Comparison of ENCODE assay signal across 8 mouse cellular contexts in genomic region chr19:7020224-7020641, GRCm38 (mm10). TPM values are rescaled to one million over a fixed set of nuclear protein-coding genes. Genes with fewer than 3 reads are reported as not detected.
DNase-seq lines count a peak whose midpoint lies in the region; ATAC-seq lines count a peak whose summit lies in the region.

No protein-coding gene starts in this region.

- intact Hi-C loops in heart, postnatal 25 days (cut with DNase I), result loop anchor here (2.0 to 5.0 kb wide), 3 partner anchors 43 to 531 kb away; partner anchors contain the start of genes Catsperz and Plcb3

- 50% methylated on average over 3 of the region's 3 CpGs for WGBS in intestine, embryonic 14.5 days
- 15% methylated on average over 3 of the region's 3 CpGs for WGBS in liver, embryonic 16.5 days (ENCODE audit: insufficient replicate concordance)

- no peak overlapping the region for H3K4me3 ChIP-seq in intestine, embryonic 14.5 days (ENCODE audit: low read depth, low read length)
- peak overlapping the region; percentile 76; the same call in 1 of the 2 replicates for H3K4me3 ChIP-seq in liver, embryonic 16.5 days (ENCODE audit: low read depth, low read length)

- H3K4me2 ChIP-seq in intestine, embryonic 14.5 days (ENCODE audit: low read length), result no peak overlapping the region
- H3K4me2 ChIP-seq in liver, embryonic 16.5 days (ENCODE audit: low read depth, low read length), result peak overlapping the region; percentile 66

- no peaks in the 10 kb centered on the region for H3K27me3 ChIP-seq in intestine, embryonic 14.5 days (replicated peaks; ENCODE audit: control insufficient read depth, insufficient read depth, low read length)
- no peaks in the 10 kb centered on the region for H3K27me3 ChIP-seq in liver, embryonic 16.5 days (ENCODE audit: control insufficient read depth, insufficient read depth, low read depth, low read length)

- peaks cover 68% of the 10 kb centered on the region for H3K36me3 ChIP-seq in intestine, embryonic 14.5 days (ENCODE audit: control insufficient read depth, insufficient read depth, low read length)
- H3K36me3 ChIP-seq in liver, embryonic 16.5 days (ENCODE audit: control insufficient read depth, insufficient read depth), result peaks cover 38% of the 10 kb centered on the region

- no peak overlapping the region for H3K9ac ChIP-seq in intestine, embryonic 14.5 days (ENCODE audit: low read length)
- no peak overlapping the region for H3K9ac ChIP-seq in liver, embryonic 16.5 days (ENCODE audit: low read depth, low read length)

- no peaks in the 10 kb centered on the region for H3K4me1 ChIP-seq in intestine, embryonic 14.5 days (replicated peaks; ENCODE audit: control insufficient read depth, insufficient read depth, low read length)
- H3K4me1 ChIP-seq in liver, embryonic 16.5 days (ENCODE audit: control insufficient read depth, low read depth, low read length), result peaks cover 18% of the 10 kb centered on the region

- peak; percentile 96 for DNase-seq in heart, adult 11 months
- DNase-seq in heart, postnatal 25 days (ENCODE audit: low spot score), result no peak
- peak; percentile 55 for DNase-seq in adrenal gland, postnatal 25 days
- peak; percentile 66 for DNase-seq in intestine, embryonic 14.5 days (ENCODE audit: low spot score)
- DNase-seq in right cerebral cortex, postnatal 4 days, result no peak

- ATAC-seq in erythroblast, adult 5-6 weeks (replicated peaks; ENCODE audit: low FRiP score, poor library complexity, severe bottlenecking), result peak; percentile 56; the same call in 1 of the 2 replicates
- ATAC-seq in intestine, embryonic 14.5 days (replicated peaks; ENCODE audit: low FRiP score, low TSS enrichment, low read depth), result peak; percentile 70
- ATAC-seq in liver, embryonic 16.5 days (ENCODE audit: low read depth), result no peak
- peak; percentile 60 for ATAC-seq in neutrophil, adult 5-6 weeks (ENCODE audit: extremely low read depth, insufficient number of reproducible peaks, low FRiP score, poor library complexity, severe bottlenecking)

- no peak overlapping the region for H3K27ac ChIP-seq in intestine, embryonic 14.5 days (ENCODE audit: low read depth)
- peak overlapping the region; percentile 90 for H3K27ac ChIP-seq in liver, embryonic 16.5 days (ENCODE audit: low read length)

- H3K9me3 ChIP-seq in intestine, embryonic 14.5 days (ENCODE audit: control insufficient read depth, low read length), result no peaks in the 10 kb centered on the region
- H3K9me3 ChIP-seq in liver, embryonic 16.5 days (replicated peaks; ENCODE audit: control insufficient read depth, low read length), result no peaks in the 10 kb centered on the region

RNA-seq across cellular contexts. Expression of gene Fermt3, which starts 1.0 kb away (rescaled TPM):
- total RNA-seq in heart, postnatal 25 days (2021), result 1 to 10 TPM; 4.4 to 4.7 TPM
- total RNA-seq in adrenal gland, postnatal 25 days (2021), result 4.2 and 4.4 TPM in 2 replicates
- 20.8 and 28.6 TPM in 2 replicates for total RNA-seq in erythroblast, adult 5-6 weeks (2015; ENCODE audit: low replicate concordance)
- total RNA-seq in erythroblast, adult 5-6 weeks (2017; ENCODE audit: low replicate concordance), result 49.0 and 56.3 TPM in 2 replicates
- polyA plus RNA-seq in intestine, embryonic 14.5 days (2014; fragmentation: Nextera tagmentation; extraction: Ambion mirVana), result 7.0 and 7.3 TPM in 2 replicates
- 103 and 105 TPM in 2 replicates for polyA plus RNA-seq in liver, embryonic 16.5 days (2015; fragmentation: Nextera tagmentation; extraction: Ambion mirVana)
- total RNA-seq in neutrophil, adult 5-6 weeks (2017), result 211 and 225 TPM in 2 replicates

RNA-seq across cellular contexts. Expression of gene Stip1, which starts 19.5 kb away (rescaled TPM):
- total RNA-seq in heart, postnatal 25 days (2021), result 100 to 1,000 TPM; 110 to 129 TPM
- 158 and 239 TPM in 2 replicates for total RNA-seq in adrenal gland, postnatal 25 days (2021)
- 39.1 and 40.2 TPM in 2 replicates for total RNA-seq in erythroblast, adult 5-6 weeks (2015; ENCODE audit: low replicate concordance)
- total RNA-seq in erythroblast, adult 5-6 weeks (2017; ENCODE audit: low replicate concordance), result 33.4 and 44.3 TPM in 2 replicates
- 212 and 227 TPM in 2 replicates for polyA plus RNA-seq in intestine, embryonic 14.5 days (2014; fragmentation: Nextera tagmentation; extraction: Ambion mirVana)
- polyA plus RNA-seq in liver, embryonic 16.5 days (2015; fragmentation: Nextera tagmentation; extraction: Ambion mirVana), result 103 and 104 TPM in 2 replicates
- total RNA-seq in neutrophil, adult 5-6 weeks (2017), result 73.9 and 81.6 TPM in 2 replicates

RNA-seq across cellular contexts. Expression of gene Trpt1, which starts 24.3 kb away (rescaled TPM):
- total RNA-seq in heart, postnatal 25 days (2021), result 10 to 100 TPM; 23.1 to 24.0 TPM
- total RNA-seq in adrenal gland, postnatal 25 days (2021), result 15.9 and 19.5 TPM in 2 replicates
- not detected in 2 replicates for total RNA-seq in erythroblast, adult 5-6 weeks (2015; ENCODE audit: low replicate concordance)
- total RNA-seq in erythroblast, adult 5-6 weeks (2017; ENCODE audit: low replicate concordance), result not detected in 2 replicates
- polyA plus RNA-seq in intestine, embryonic 14.5 days (2014; fragmentation: Nextera tagmentation; extraction: Ambion mirVana), result 9.5 and 10.3 TPM in 2 replicates
- polyA plus RNA-seq in liver, embryonic 16.5 days (2015; fragmentation: Nextera tagmentation; extraction: Ambion mirVana), result 1.6 and 2.5 TPM in 2 replicates
- total RNA-seq in neutrophil, adult 5-6 weeks (2017), result 1.5 and 1.6 TPM in 2 replicates

RNA-seq across cellular contexts. Expression of gene Nudt22, which starts 24.3 kb away (rescaled TPM):
- 10 to 100 TPM; 26.9 to 27.9 TPM for total RNA-seq in heart, postnatal 25 days (2021)
- 35.9 and 50.6 TPM in 2 replicates for total RNA-seq in adrenal gland, postnatal 25 days (2021)
- 5.4 TPM in 1 of 2 replicates, not detected in the other for total RNA-seq in erythroblast, adult 5-6 weeks (2015; ENCODE audit: low replicate concordance)
- total RNA-seq in erythroblast, adult 5-6 weeks (2017; ENCODE audit: low replicate concordance), result 0.60 and 4.9 TPM in 2 replicates
- 14.6 and 16.1 TPM in 2 replicates for polyA plus RNA-seq in intestine, embryonic 14.5 days (2014; fragmentation: Nextera tagmentation; extraction: Ambion mirVana)
- polyA plus RNA-seq in liver, embryonic 16.5 days (2015; fragmentation: Nextera tagmentation; extraction: Ambion mirVana), result 10.1 and 10.5 TPM in 2 replicates
- total RNA-seq in neutrophil, adult 5-6 weeks (2017), result 5.0 TPM in 2 replicates

RNA-seq across cellular contexts. Expression of gene Dnajc4, which starts 27.9 kb away (rescaled TPM):
- total RNA-seq in heart, postnatal 25 days (2021), result 10 to 100 TPM; 48.2 to 56.1 TPM
- total RNA-seq in adrenal gland, postnatal 25 days (2021), result 46.9 and 50.3 TPM in 2 replicates
- total RNA-seq in erythroblast, adult 5-6 weeks (2015; ENCODE audit: low replicate concordance), result 4.4 and 6.5 TPM in 2 replicates
- total RNA-seq in erythroblast, adult 5-6 weeks (2017; ENCODE audit: low replicate concordance), result 2.1 and 10.9 TPM in 2 replicates
- 23.3 and 25.2 TPM in 2 replicates for polyA plus RNA-seq in intestine, embryonic 14.5 days (2014; fragmentation: Nextera tagmentation; extraction: Ambion mirVana)
- polyA plus RNA-seq in liver, embryonic 16.5 days (2015; fragmentation: Nextera tagmentation; extraction: Ambion mirVana), result 9.9 and 10.5 TPM in 2 replicates
- total RNA-seq in neutrophil, adult 5-6 weeks (2017), result 16.4 and 24.4 TPM in 2 replicates

Comparison
In these comparisons a context has a peak if more than half of its experiments do, and no peak if none do; other contexts are left out.
1. DNase-seq: peak in heart, adult 11 months (single experiment), adrenal gland, postnatal 25 days (single experiment) and intestine, embryonic 14.5 days (single experiment); none in heart, postnatal 25 days (single experiment) and right cerebral cortex, postnatal 4 days (single experiment).